Mouse (Mus musculus) hindbrain, embryonic 12.5 days (tissue): ENCODE results near the gene Olfr310. TPM values are rescaled to one million over a fixed set of nuclear protein-coding genes. Genes with fewer than 3 reads are reported as not detected.

Experiments used
- ATAC-seq: fragments of 200-750 bp; cut with Nextera tagmentation; 2 replicates; pipeline ENCODE4 v1.8.0; 2017; ENCODE audit warnings: moderate TSS enrichment; ENCODE audit not compliant: low FRiP score
- H3K27ac ChIP-seq: fragments of 300-500 bp; sonication (generic); 2 replicates; pipeline ENCODE4 v1.5.1; 2016; ENCODE audit warnings: mild to moderate bottlenecking
- H3K27me3 ChIP-seq: fragments of 300-500 bp; sonication (generic); 2 replicates; pipeline ENCODE4 v1.6.1; 2016; ENCODE audit warnings: mild to moderate bottlenecking
- H3K36me3 ChIP-seq: fragments of 300-500 bp; sonication (generic); 2 replicates; pipeline ENCODE4 v1.6.1; 2016; ENCODE audit warnings: mild to moderate bottlenecking
- H3K4me1 ChIP-seq: fragments of 300-500 bp; sonication (generic); 2 replicates; pipeline ENCODE4 v1.6.1; 2016
- H3K4me2 ChIP-seq: fragments of 300-500 bp; sonication (generic); replicated peaks from 2 replicates; pipeline ENCODE4 v1.6.1; 2016; ENCODE audit warnings: mild to moderate bottlenecking
- H3K4me3 ChIP-seq: fragments of 300-500 bp; sonication (generic); 2 replicates; pipeline ENCODE4 v1.5.1; 2016; ENCODE audit warnings: mild to moderate bottlenecking
- H3K9ac ChIP-seq: fragments of 300-500 bp; sonication (generic); 2 replicates; pipeline ENCODE4 v1.6.1; 2016; ENCODE audit warnings: mild to moderate bottlenecking, moderate library complexity
- H3K9me3 ChIP-seq: fragments of 300-500 bp; sonication (generic); replicated peaks from 2 replicates; pipeline ENCODE4 v1.6.1; 2016; ENCODE audit warnings: mild to moderate bottlenecking
- WGBS: fragments of 180-500 bp; shearing (Covaris S2); methylation state at CpG from one replicate; pipeline ENCODE4 v1.1.7; 2016; 5-methylcytosine and 5-hydroxymethylcytosine counted together
- microRNA-seq: library from miRNA; unstranded; fragments of <30 nt; microRNA quantifications from one replicate; pipeline ENCODE4, GENCODE M21; 2017
- polyA plus RNA-seq: library from polyadenylated mRNA; unstranded; fragments of >200 nt; fragmentation: Nextera tagmentation; extraction: Ambion mirVana; gene quantifications from 2 replicates; pipeline ENCODE4 v1.2.1, GENCODE M21; 2016

The Olfr310 gene
- not detected in 2 replicates for polyA plus RNA-seq

DNA sequence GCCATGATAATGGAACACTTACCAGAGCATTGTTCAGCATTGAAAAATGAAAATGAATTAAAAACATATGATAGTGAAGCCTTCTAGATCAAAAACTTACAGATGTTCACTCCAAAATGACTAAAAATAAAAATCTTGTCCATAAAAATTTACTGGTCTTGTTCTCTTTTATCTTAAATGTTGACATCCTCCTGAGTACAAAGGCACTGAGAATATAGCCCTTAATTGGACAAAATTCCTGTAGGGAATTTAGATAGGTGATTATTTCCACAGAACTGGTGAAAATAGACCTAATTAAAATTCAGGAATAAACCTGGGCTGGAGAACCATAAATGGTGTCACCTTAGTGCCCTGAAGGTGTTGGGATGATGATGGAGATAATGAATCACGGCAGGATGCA lies at the start of gene Olfr310:
Gene Olfr310 (minus strand): TSS at position 101 of the 400 bp plus-strand sequence.
- 71% methylated on average over 1 of the region's 1 CpGs for WGBS
- no peaks in the 10 kb centered on the region for H3K36me3 ChIP-seq
- H3K9me3 ChIP-seq: no peaks in the 10 kb centered on the region
- H3K4me2 ChIP-seq: no peak within 1 kb of the TSS
- H3K27ac ChIP-seq: no peak within 1 kb of the TSS
- no peaks in the 10 kb centered on the region for H3K4me1 ChIP-seq
- H3K4me3 ChIP-seq: no peak within 1 kb of the TSS
- H3K27me3 ChIP-seq: no peaks in the 10 kb centered on the region
- H3K9ac ChIP-seq: no peak within 1 kb of the TSS
- no peak for ATAC-seq

DNA sequence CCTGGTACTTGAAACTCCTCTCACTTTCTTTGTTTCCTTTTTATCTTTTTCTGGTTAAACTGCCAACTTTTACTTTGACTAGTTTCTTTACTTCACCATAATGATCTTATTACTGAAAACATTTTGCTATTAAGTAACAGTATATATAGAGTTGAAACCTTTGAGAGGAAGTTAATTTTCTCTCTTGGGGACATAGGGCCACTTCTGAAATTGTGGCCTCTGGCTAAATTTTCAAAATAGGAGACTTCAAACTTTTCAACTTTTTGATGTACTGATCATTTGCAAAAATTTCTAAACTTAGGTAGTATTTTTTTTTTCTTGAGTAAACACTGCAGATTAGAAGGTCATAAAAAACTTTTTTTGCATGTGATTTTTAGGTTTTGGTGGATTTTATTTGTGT lies 48.6 kb upstream of the Olfr310 start, which contains the start of gene Olfr308:
Gene Olfr308 (minus strand): TSS at position 101 of the 400 bp plus-strand sequence.
- H3K4me3 ChIP-seq: no peak within 1 kb of the TSS
- no peaks in the 10 kb centered on the region for H3K4me1 ChIP-seq
- H3K27me3 ChIP-seq: no peaks in the 10 kb centered on the region
- H3K27ac ChIP-seq: no peak within 1 kb of the TSS
- H3K9ac ChIP-seq: no peak within 1 kb of the TSS
- H3K36me3 ChIP-seq: no peaks in the 10 kb centered on the region
- no peak within 1 kb of the TSS for H3K4me2 ChIP-seq
- ATAC-seq: no peak
- H3K9me3 ChIP-seq: no peaks in the 10 kb centered on the region

DNA sequence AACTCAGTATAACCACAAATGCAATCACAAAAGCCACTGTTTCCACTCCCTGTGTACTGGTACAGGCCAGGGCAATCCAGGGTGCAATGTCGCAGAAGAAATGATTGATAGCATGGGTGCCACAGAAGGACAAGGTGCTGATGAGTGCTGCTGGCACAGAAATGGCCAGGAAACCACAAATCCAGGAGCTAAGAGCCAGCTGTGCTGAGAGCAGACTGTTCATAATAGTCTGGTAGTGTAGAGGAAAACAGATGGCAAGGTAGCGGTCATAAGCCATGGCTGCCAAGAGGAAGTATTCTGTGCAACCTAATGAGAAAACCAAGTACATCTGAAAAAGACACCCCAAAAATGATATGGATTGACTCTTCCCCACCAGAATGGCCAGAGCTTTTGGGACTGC lies 44.4 kb upstream of the Olfr310 start:
- ATAC-seq: no peak
- no peaks in the 10 kb centered on the region for H3K9me3 ChIP-seq
- H3K9ac ChIP-seq: no peak overlapping the region
- no peak overlapping the region for H3K4me2 ChIP-seq
- H3K36me3 ChIP-seq: no peaks in the 10 kb centered on the region
- 99% methylated on average over 2 of the region's 2 CpGs for WGBS
- H3K4me3 ChIP-seq: no peak overlapping the region
- H3K4me1 ChIP-seq: no peaks in the 10 kb centered on the region
- H3K27me3 ChIP-seq: no peaks in the 10 kb centered on the region
- H3K27ac ChIP-seq: no peak overlapping the region

DNA sequence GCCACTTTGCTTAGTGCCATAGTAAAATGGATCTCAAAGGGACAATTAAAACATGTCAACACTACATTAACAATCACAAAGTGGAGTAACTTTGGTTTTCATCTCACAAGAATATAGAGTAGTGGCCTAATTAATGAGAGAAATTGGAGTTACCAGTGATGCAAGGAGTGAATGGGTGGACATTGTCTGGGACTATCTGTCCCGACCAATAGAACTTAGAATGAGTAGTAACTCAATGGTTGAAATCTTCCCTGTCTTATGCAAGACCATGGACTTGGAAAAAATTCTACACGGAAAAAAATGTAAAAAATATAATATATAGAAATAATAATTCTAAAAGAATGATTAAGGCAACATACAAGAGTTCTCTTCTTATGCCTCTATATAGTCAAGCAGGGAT lies 36.6 kb upstream of the Olfr310 start, which contains the start of gene Olfr309:
Gene Olfr309 (minus strand): TSS at position 101 of the 400 bp plus-strand sequence.
- no peaks in the 10 kb centered on the region for H3K36me3 ChIP-seq
- no peak within 1 kb of the TSS for H3K4me2 ChIP-seq
- no peak within 1 kb of the TSS for H3K9ac ChIP-seq
- ATAC-seq: no peak
- WGBS: 74% methylated on average over 2 of the region's 2 CpGs
- no peak within 1 kb of the TSS for H3K4me3 ChIP-seq
- no peak within 1 kb of the TSS for H3K27ac ChIP-seq
- H3K27me3 ChIP-seq: no peaks in the 10 kb centered on the region
- H3K4me1 ChIP-seq: no peaks in the 10 kb centered on the region
- H3K9me3 ChIP-seq: no peaks in the 10 kb centered on the region

DNA sequence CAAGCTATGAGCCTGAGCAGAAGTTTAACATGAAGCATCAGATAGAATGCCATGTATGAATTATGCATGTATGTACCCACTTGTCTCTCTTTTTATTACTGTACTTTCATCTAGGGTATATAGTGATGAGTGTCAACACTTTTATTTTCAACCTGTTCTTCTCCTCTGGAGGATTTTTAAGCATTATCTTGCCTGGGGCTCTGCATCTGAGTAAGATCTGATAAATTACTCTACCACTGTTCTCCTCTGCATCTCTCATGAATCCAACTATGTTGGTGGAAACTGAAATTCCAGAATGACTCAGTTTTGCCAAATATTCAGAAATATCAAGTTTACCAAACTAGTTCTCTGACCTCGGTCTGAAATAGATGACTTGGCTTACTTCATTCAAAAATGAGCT lies 30.8 kb downstream of the Olfr310 start, which contains the start of gene Vmn2r76:
Gene Vmn2r76 (minus strand): TSS at position 101 of the 400 bp plus-strand sequence.
- Histone ChIP-seq H3K4me3 (no peak within 1 kb of the TSS), H3K36me3 (no peaks in the 10 kb centered on the region), H3K9me3 (no peaks in the 10 kb centered on the region), H3K27me3 (no peaks in the 10 kb centered on the region), H3K27ac (no peak within 1 kb of the TSS), H3K4me2 (no peak within 1 kb of the TSS), H3K4me1 (no peaks in the 10 kb centered on the region), H3K9ac (no peak within 1 kb of the TSS)
- WGBS: 68% methylated on average over 1 of the region's 1 CpGs
- ATAC-seq: no peak

Small RNA genes lying within 50 kb of the gene (microRNA-seq; reads per million reads assigned to microRNA genes)
- gene Gm23192: not detected

Other genes starting within 250 kb of the Olfr310 start
- not detected in 2 replicates for gene Vmn2r75, start 105.4 kb downstream of the Olfr310 start, polyA plus RNA-seq
- gene Vmn2r76, start 30.9 kb downstream of the Olfr310 start, polyA plus RNA-seq: not detected in 2 replicates
- gene Olfr309, start 36.5 kb upstream of the Olfr310 start, polyA plus RNA-seq: not detected in 2 replicates
- gene Olfr308, start 48.5 kb upstream of the Olfr310 start, polyA plus RNA-seq: not detected in 2 replicates
- not detected in 2 replicates for gene Olfr307, start 60.4 kb upstream of the Olfr310 start, polyA plus RNA-seq
- gene Olfr305, start 89.8 kb upstream of the Olfr310 start, polyA plus RNA-seq: not detected in 2 replicates
- gene Olfr304, start 109.5 kb upstream of the Olfr310 start, polyA plus RNA-seq: not detected in 2 replicates
- gene Olfr303, start 120.6 kb upstream of the Olfr310 start, polyA plus RNA-seq: not detected in 2 replicates
- not detected in 2 replicates for gene Olfr301, start 126.7 kb upstream of the Olfr310 start, polyA plus RNA-seq
- not detected in 2 replicates for gene Olfr299, start 182.7 kb upstream of the Olfr310 start, polyA plus RNA-seq
- gene Olfr298, start 215.3 kb upstream of the Olfr310 start, polyA plus RNA-seq: not detected in 2 replicates
- not detected in 2 replicates for gene Olfr297, start 242.8 kb upstream of the Olfr310 start, polyA plus RNA-seq